Mouse (Mus musculus) G1E (cell line): Measurements from ENCODE around the gene Dock8.

Experiments used
- CTCF ChIP-seq: IDR thresholded peaks from 2 replicates; pipeline ENCODE4 v1.5.1; 2012; ENCODE audit warnings: low read depth, low read length, inconsistent platforms, mixed read lengths
- GATA1 ChIP-seq: IDR thresholded peaks from 2 replicates; pipeline ENCODE4 v1.6.1; 2012; ENCODE audit warnings: borderline replicate concordance, low read length, inconsistent platforms, mixed read lengths
- GATA2 ChIP-seq: IDR thresholded peaks from 2 replicates; pipeline ENCODE4 v1.6.1; 2012; ENCODE audit warnings: low read depth, low read length, inconsistent platforms, borderline replicate concordance
- POLR2AphosphoS5 ChIP-seq: IDR thresholded peaks from 2 replicates; pipeline ENCODE4 v1.6.1; 2012; ENCODE audit warnings: low read depth, low read length, inconsistent platforms; ENCODE audit not compliant: insufficient replicate concordance
- TAL1 ChIP-seq: conservative IDR thresholded peaks from 2 replicates; pipeline ENCODE4 v1.6.1; 2012; ENCODE audit warnings: low read depth, low read length, inconsistent platforms, mixed read lengths

GRCm38 (mm10) chr19:25166412-25166811 lies 167.1 kb downstream of the Dock8 start:
- TF ChIP-seq CTCF (no peak), TAL1 (no peak), POLR2AphosphoS5 (no peak), GATA1 (no peak), GATA2 (no peak)
